In the genomic region with DNA sequence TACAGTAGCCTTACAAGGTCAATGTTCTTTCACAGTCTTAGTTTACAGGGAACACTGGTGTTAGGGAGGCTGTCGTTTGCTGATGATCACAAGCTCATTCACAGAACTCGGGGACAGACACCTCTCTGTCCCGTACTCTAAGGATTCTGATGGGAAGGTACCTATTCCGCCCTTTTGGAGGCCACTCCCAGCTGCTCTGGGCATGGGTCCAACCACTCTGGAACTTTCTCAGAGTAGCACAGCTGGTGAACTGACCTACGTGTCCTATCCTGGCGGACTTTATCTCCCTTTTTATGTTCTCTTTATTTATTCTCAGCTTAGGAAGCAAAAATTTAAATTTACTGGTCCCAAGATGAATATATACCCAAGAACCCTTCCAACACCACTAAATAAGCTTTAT, we compare ENCODE assay signal across 22 mouse cellular contexts.
A peak's percentile ranks its signal among the peaks of the same experiment; 100 is the strongest.
DNase-seq lines count a peak whose midpoint lies in the region; ATAC-seq and TF ChIP-seq lines count a peak whose summit lies in the region.
"Had no signal": no experiment of that assay in that cellular context is flagged by ENCODE, and none has a peak within 500 bp of the region (broad histone marks: within the 10 kb centered on the region; RNA-seq: fewer than 3 reads in every experiment).

No protein-coding gene starts in this region.

- peaks cover 3% of the 10 kb centered on the region; the same call in 1 of the 2 replicates for H3K4me1 ChIP-seq in kidney, embryonic 16.5 days (ENCODE audit: insufficient read depth, low read length)
- H3K4me1 ChIP-seq in kidney, adult 2 months (ENCODE audit: control insufficient read depth, insufficient read depth, low read length), result no peaks in the 10 kb centered on the region
- H3K4me1 ChIP-seq in limb, embryonic 14.5 days (ENCODE audit: control insufficient read depth, insufficient read depth, low read length), result peaks cover 12% of the 10 kb centered on the region; the same call in 1 of the 2 replicates
- H3K4me1 ChIP-seq in hindbrain, postnatal 0 days (ENCODE audit: insufficient read depth, low read length), result peaks cover 3% of the 10 kb centered on the region; the same call in 1 of the 2 replicates
- H3K4me1 ChIP-seq: embryonic facial prominence, embryonic 15.5 days had no signal

- no peak overlapping the region for H3K27ac ChIP-seq in kidney, embryonic 16.5 days (ENCODE audit: low read length)
- H3K27ac ChIP-seq in kidney, adult 2 months (ENCODE audit: insufficient read depth, low read depth, low read length), result no peak overlapping the region
- no peak overlapping the region for H3K27ac ChIP-seq in limb, embryonic 14.5 days (replicated peaks; ENCODE audit: low read depth, low read length)
- H3K27ac ChIP-seq in hindbrain, postnatal 0 days, result no peak overlapping the region
- H3K27ac ChIP-seq: embryonic facial prominence, embryonic 15.5 days; forebrain, embryonic 10.5 days; gastrocnemius, adult 2 months; heart, adult 2 months; hindbrain, embryonic 12.5 days had no signal

- no peak overlapping the region for H3K9ac ChIP-seq in kidney, embryonic 16.5 days (replicated peaks; ENCODE audit: low read length)
- H3K9ac ChIP-seq in limb, embryonic 14.5 days (ENCODE audit: low read depth, low read length, severe bottlenecking), result no peak overlapping the region
- H3K9ac ChIP-seq in hindbrain, postnatal 0 days (replicated peaks; ENCODE audit: low read length), result no peak overlapping the region
- H3K9ac ChIP-seq: embryonic facial prominence, embryonic 15.5 days; heart, embryonic 12.5 days; hindbrain, embryonic 12.5 days had no signal

- H3K4me3 ChIP-seq in kidney, embryonic 16.5 days (ENCODE audit: low read length), result no peak overlapping the region
- H3K4me3 ChIP-seq in kidney, adult 2 months (ENCODE audit: insufficient read depth, low read depth, low read length), result no peak overlapping the region
- no peak overlapping the region for H3K4me3 ChIP-seq in limb, embryonic 14.5 days (replicated peaks; ENCODE audit: low read length)
- no peak overlapping the region for H3K4me3 ChIP-seq in hindbrain, postnatal 0 days (ENCODE audit: low read length)
- H3K4me3 ChIP-seq: embryonic facial prominence, embryonic 15.5 days; erythroblast, embryonic 14.5 days; forebrain, embryonic 10.5 days; gastrocnemius, adult 2 months; heart, adult 2 months; heart, embryonic 12.5 days; hindbrain, embryonic 12.5 days had no signal

- ATAC-seq in kidney, embryonic 16.5 days (ENCODE audit: low FRiP score, low TSS enrichment), result 0 out of 2 replicates have a peak, but pooled peaks have one; percentile 57
- no peak for ATAC-seq in limb, embryonic 14.5 days (ENCODE audit: low FRiP score, low read depth)
- ATAC-seq in hindbrain, postnatal 0 days, result no peak
- ATAC-seq: forebrain, embryonic 14.5 days; hindbrain, embryonic 16.5 days had no signal

- 62% methylated on average over 6 of the region's 6 CpGs for WGBS in kidney, embryonic 16.5 days
- 66% methylated on average over 6 of the region's 6 CpGs for WGBS in kidney, adult 2 months
- WGBS in limb, embryonic 14.5 days, result 45% methylated on average over 6 of the region's 6 CpGs
- 59% methylated on average over 6 of the region's 6 CpGs for WGBS in hindbrain, postnatal 0 days

- no peaks in the 10 kb centered on the region for H3K9me3 ChIP-seq in kidney, embryonic 16.5 days (ENCODE audit: low read length)
- no peaks in the 10 kb centered on the region for H3K9me3 ChIP-seq in limb, embryonic 14.5 days (ENCODE audit: control insufficient read depth, low read length)
- no peaks in the 10 kb centered on the region for H3K9me3 ChIP-seq in hindbrain, postnatal 0 days (ENCODE audit: low read length)
- H3K9me3 ChIP-seq: embryonic facial prominence, embryonic 15.5 days; forebrain, embryonic 10.5 days; heart, embryonic 12.5 days; hindbrain, embryonic 12.5 days had no signal

- TF ChIP-seq POLR2A in kidney, adult 2 months (IDR thresholded peaks at IDR 0.05; ENCODE audit: low read depth, low read length), result no peak
- no peak for TF ChIP-seq POLR2A in limb, embryonic 14.5 days (IDR thresholded peaks at IDR 0.05; ENCODE audit: borderline replicate concordance, extremely low read depth, insufficient read depth, insufficient read length)

- no peaks in the 10 kb centered on the region for H3K36me3 ChIP-seq in kidney, embryonic 16.5 days (ENCODE audit: insufficient read depth, low read length)
- H3K36me3 ChIP-seq in kidney, adult 2 months (ENCODE audit: control insufficient read depth, insufficient read depth, low read length), result no peaks in the 10 kb centered on the region
- H3K36me3 ChIP-seq in limb, embryonic 14.5 days (ENCODE audit: control insufficient read depth, insufficient read depth, low read length), result no peaks in the 10 kb centered on the region
- H3K36me3 ChIP-seq in hindbrain, postnatal 0 days (ENCODE audit: insufficient read depth, low read length), result no peaks in the 10 kb centered on the region
- H3K36me3 ChIP-seq: embryonic facial prominence, embryonic 15.5 days; forebrain, embryonic 10.5 days; heart, embryonic 12.5 days; hindbrain, embryonic 12.5 days had no signal

- H3K27me3 ChIP-seq in kidney, embryonic 16.5 days (ENCODE audit: insufficient read depth, low read length), result no peaks in the 10 kb centered on the region
- H3K27me3 ChIP-seq in kidney, adult 2 months (replicated peaks; ENCODE audit: control insufficient read depth, insufficient read depth, low read length), result no peaks in the 10 kb centered on the region
- H3K27me3 ChIP-seq in limb, embryonic 14.5 days (ENCODE audit: control insufficient read depth, insufficient read depth, low read length), result no peaks in the 10 kb centered on the region
- H3K27me3 ChIP-seq in hindbrain, postnatal 0 days (ENCODE audit: insufficient read depth, low read length), result no peaks in the 10 kb centered on the region
- H3K27me3 ChIP-seq: embryonic facial prominence, embryonic 15.5 days; heart, embryonic 12.5 days; hindbrain, embryonic 12.5 days had no signal

- H3K4me2 ChIP-seq in kidney, embryonic 16.5 days (replicated peaks; ENCODE audit: low read depth, low read length), result no peak overlapping the region
- no peak overlapping the region for H3K4me2 ChIP-seq in limb, embryonic 14.5 days (replicated peaks; ENCODE audit: low read depth, low read length, severe bottlenecking)
- H3K4me2 ChIP-seq in hindbrain, postnatal 0 days (ENCODE audit: low read depth, low read length), result no peak overlapping the region
- H3K4me2 ChIP-seq: embryonic facial prominence, embryonic 15.5 days; heart, embryonic 12.5 days; hindbrain, embryonic 12.5 days had no signal

- peak; percentile 21 to 41 for DNase-seq in heart, postnatal 10 days
- DNase-seq in heart, adult 11 months, result no peak
- no peak for DNase-seq in kidney, adult 2 months
- DNase-seq in kidney, postnatal 4 days, result peak; percentile 73 to 75
- no peak for DNase-seq in kidney, adult 8-10 months
- DNase-seq in limb, embryonic 14.5 days (ENCODE audit: low spot score), result peak; percentile 18
- no peak for DNase-seq in hindbrain, postnatal 0 days (ENCODE audit: low spot score)
- DNase-seq: adrenal gland, adult 2 months; cerebellum, adult 11 months; cerebellum, adult 8-10 months; cerebellum, postnatal 14 days; embryo, embryonic 11 days; gastrocnemius, adult 2 months; heart, adult 2 months had no signal

- intact Hi-C loops in heart, postnatal 10 days (cut with DNase I), result no loop called here

- no peak for TF ChIP-seq CTCF in kidney, adult 2 months (conservative IDR thresholded peaks at IDR 0.05; ENCODE audit: insufficient read depth, insufficient read length, low read depth, low read length)
- no peak for TF ChIP-seq CTCF in hindbrain, postnatal 0 days (IDR thresholded peaks at IDR 0.05; ENCODE audit: low read depth)

Comparison
In these comparisons a context has a peak if more than half of its experiments do, and no peak if none do; other contexts are left out.
1. DNase-seq: peak in heart, postnatal 10 days (2 of 2), kidney, postnatal 4 days (2 of 2) and limb, embryonic 14.5 days (single experiment); none in heart, adult 11 months (single experiment), kidney, adult 2 months (single experiment), kidney, adult 8-10 months (0 of 2) and hindbrain, postnatal 0 days (single experiment).